Mouse (Mus musculus): ENCODE measurements around the gene Sgpl1. TPM values are rescaled to one million over a fixed set of nuclear protein-coding genes. Genes with fewer than 3 reads are reported as not detected.

Sgpl1 gene
- polyA plus RNA-seq, 1 experiment = 18.7 TPM

DNA sequence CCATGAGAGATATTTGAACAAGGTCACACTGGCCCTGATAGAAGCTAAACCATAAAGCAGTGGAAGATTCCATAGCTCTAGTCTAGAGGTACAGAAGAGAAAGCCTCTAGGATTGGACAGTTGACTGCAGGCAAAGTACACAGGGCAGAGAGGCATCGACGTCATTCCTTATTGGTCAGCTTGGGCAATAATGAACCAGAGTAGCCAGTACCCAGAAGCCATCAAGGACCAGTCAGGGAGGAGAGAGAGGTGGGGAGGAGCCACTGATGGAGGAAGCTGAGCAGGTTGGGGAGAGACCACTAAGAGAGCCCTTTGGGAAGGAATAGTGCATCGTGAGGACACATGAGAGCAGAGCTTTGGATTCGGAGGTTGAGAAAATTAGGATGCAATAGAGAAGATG lies 30.2 kb upstream of the Sgpl1 start:
- 75% methylated on average over 4 of the region's 4 CpGs for WGBS
- TF ChIP-seq CTCF (IDR thresholded peaks at IDR 0.05; ENCODE audit: control insufficient read depth, insufficient read depth, low read length) (no peak), POLR2A (IDR thresholded peaks at IDR 0.05; ENCODE audit: borderline replicate concordance, control insufficient read depth, low read depth, low read length) (no peak)
- Histone ChIP-seq H3K4me3 (replicated peaks; ENCODE audit: control insufficient read depth, low read depth, low read length) (no peak overlapping the region), H3K27ac (ENCODE audit: control insufficient read depth, insufficient read depth, low read depth, low read length, poor library complexity) (no peak overlapping the region), H3K4me1 (ENCODE audit: control insufficient read depth, insufficient read depth, low read length) (peaks cover 1% of the 10 kb centered on the region; the same call in 1 of the 2 replicates)

DNA sequence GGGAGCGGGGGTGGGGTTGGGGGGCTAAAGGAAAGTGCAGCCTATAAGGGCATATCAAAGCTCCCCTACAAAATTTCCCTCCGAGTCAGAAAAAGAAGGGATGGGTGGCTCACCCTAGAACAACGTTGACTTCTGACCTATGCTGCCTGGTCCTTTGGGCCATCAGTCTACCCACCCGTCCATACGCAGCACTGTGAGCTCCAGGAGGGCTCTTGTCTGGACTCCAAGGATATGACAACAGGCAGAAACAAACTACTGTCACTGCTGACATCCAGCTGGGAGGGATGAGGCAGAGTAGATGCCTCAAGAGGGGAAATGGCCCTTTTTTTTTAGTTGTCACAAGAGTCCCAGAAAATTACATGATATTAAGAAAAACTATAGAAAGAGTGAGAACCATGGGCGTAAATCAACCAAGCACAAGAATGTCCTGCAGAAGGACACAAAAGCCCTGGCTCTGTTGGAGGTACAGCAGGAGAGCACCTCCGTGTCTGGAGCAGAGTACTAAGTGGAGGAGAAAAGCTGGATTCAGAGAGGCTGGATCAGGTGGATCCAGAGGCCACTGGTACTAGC lies 28.8 kb upstream of the Sgpl1 start:
- TF ChIP-seq CTCF (IDR thresholded peaks at IDR 0.05; ENCODE audit: control insufficient read depth, insufficient read depth, low read length) (no peak), POLR2A (IDR thresholded peaks at IDR 0.05; ENCODE audit: borderline replicate concordance, control insufficient read depth, low read depth, low read length) (no peak)
- Histone ChIP-seq H3K4me3 (replicated peaks; ENCODE audit: control insufficient read depth, low read depth, low read length) (no peak overlapping the region), H3K27ac (ENCODE audit: control insufficient read depth, insufficient read depth, low read depth, low read length, poor library complexity) (no peak overlapping the region), H3K4me1 (ENCODE audit: control insufficient read depth, insufficient read depth, low read length) (peaks cover 1% of the 10 kb centered on the region; the same call in 1 of the 2 replicates)
- 54% methylated on average over 7 of the region's 7 CpGs for WGBS

DNA sequence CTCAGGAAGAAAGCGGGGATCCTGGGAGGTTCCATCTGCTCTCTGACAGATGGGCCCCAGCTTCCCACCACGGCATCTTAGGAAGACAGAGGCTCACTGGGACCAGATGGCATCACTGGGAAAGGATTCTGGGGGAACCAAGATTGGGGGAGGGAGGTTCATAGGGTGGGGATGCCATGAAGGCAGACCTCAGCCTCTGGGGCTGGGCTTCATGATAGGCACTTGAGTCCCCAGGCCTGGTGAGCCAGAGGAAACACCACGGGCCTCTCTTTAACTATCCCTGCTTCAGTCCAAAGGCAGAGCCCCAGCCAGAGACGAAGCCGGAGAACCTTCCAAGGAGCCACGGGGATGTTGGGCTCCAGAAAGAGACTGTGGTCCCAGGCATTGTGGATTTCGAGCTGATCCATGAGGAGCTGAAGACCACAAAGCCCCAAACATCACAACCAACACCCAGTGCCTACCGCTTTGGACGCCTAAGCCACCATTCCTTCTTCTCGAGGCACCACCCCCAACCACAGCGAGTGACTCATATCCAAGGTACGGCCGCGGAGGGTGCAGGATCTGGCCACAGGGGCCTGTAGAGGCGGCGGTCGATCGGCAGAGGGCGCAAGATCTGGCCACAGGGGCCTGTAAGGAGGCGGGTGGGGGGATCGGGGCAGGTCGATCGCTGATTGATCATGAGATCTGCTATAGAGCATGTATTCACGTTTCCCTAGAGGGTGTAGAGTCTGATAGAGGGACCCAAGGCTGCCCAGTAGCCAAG lies 28.1 kb upstream of the Sgpl1 start:
- TF ChIP-seq POLR2A (IDR thresholded peaks at IDR 0.05; ENCODE audit: borderline replicate concordance, control insufficient read depth, low read depth, low read length) (no peak), CTCF (IDR thresholded peaks at IDR 0.05; ENCODE audit: control insufficient read depth, insufficient read depth, low read length) (peak; percentile 30; the same call in 1 of the 2 replicates)
- Histone ChIP-seq H3K4me1 (ENCODE audit: control insufficient read depth, insufficient read depth, low read length) (peaks cover 1% of the 10 kb centered on the region; the same call in 1 of the 2 replicates), H3K27ac (ENCODE audit: control insufficient read depth, insufficient read depth, low read depth, low read length, poor library complexity) (no peak overlapping the region), H3K4me3 (replicated peaks; ENCODE audit: control insufficient read depth, low read depth, low read length) (no peak overlapping the region)
- WGBS = 14% methylated on average over 24 of the region's 24 CpGs

DNA sequence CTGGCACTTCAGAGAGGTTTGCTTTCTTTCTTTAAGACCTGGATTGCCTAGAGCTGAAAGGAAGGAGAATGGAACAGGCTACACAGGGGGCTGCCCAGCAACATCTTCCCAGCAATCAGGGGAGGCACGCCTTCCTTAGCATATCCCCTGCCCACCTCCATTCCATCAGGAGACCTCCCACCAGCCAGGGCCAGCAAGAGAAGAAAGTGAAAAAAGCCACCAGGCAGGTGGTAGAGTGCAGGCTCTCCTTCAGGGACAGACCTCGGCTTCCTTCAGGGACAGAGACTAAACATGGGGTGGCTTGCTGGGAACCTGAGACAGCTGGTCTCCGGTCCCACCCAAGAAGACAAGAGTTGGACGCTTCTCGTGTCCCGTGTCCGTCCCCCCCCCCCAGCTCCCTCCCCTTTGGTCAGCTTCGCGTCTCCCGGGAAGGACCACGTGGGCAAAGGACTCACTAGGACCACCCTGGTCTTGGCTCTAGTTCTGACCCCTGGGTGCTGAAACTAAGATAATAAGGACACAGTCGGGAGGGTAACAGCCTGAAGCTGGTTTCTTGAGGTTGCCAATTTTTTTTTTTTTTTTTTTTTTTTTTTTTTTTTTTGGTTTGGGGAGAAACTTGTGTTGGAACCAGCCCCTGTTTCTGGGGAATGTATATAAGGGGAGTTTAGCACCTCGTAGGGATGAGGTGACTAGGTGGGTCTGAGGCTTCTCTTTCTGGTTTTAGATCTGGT lies 27.4 kb upstream of the Sgpl1 start:
- H3K4me1 ChIP-seq (ENCODE audit: control insufficient read depth, insufficient read depth, low read length) = peaks cover 1% of the 10 kb centered on the region; the same call in 1 of the 2 replicates
- 51% methylated on average over 13 of the region's 13 CpGs for WGBS
- H3K27ac ChIP-seq (ENCODE audit: control insufficient read depth, insufficient read depth, low read depth, low read length, poor library complexity) = no peak overlapping the region
- H3K4me3 ChIP-seq (replicated peaks; ENCODE audit: control insufficient read depth, low read depth, low read length) = no peak overlapping the region
- no peak for TF ChIP-seq CTCF (IDR thresholded peaks at IDR 0.05; ENCODE audit: control insufficient read depth, insufficient read depth, low read length)
- no peak for TF ChIP-seq POLR2A (IDR thresholded peaks at IDR 0.05; ENCODE audit: borderline replicate concordance, control insufficient read depth, low read depth, low read length)

DNA sequence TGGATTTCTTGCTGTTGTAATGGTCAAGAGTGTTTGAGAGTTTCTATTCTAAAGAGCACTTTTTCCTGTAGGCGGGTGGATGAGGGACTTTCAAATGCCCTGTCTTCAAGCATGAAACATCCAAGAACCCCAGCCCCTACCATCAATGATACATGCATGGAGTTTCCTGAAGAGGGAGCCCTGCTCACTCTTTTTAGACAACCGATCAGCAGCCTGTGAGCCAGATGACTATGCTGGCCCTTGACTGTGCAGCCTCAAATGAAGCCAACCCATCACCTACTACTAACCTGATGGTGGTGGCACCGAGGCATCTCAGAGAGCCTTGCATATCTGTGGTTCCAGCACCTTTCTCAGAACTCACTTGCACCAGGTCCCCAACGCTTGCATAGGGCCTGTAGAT lies 25.0 kb upstream of the Sgpl1 start:
- 62% methylated on average over 4 of the region's 4 CpGs for WGBS
- TF ChIP-seq POLR2A (IDR thresholded peaks at IDR 0.05; ENCODE audit: borderline replicate concordance, control insufficient read depth, low read depth, low read length) (no peak), CTCF (IDR thresholded peaks at IDR 0.05; ENCODE audit: control insufficient read depth, insufficient read depth, low read length) (no peak)
- no peak overlapping the region for H3K27ac ChIP-seq (ENCODE audit: control insufficient read depth, insufficient read depth, low read depth, low read length, poor library complexity)

DNA sequence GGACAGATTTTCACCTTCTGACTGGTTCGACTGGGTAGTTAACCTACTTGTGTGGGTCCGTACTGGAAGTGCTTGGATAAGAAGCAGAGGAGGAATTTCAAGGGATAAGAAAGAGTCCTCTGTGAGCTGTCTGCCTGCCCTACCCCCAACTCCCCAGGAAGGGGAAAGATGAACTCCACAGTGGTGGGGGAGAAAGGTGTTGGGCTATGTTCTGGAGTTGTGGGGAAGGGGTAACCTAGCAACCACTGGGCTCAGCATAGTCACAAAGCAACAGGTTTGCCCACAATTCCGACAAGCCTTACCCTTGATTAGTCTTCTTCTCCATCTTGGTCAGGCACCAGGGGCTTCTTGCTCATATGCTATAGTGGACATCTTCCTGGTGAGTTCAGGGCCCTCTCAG lies 24.2 kb upstream of the Sgpl1 start, which contains the start of gene Tbata:
TSS of gene Tbata (plus strand) at position 301 of the 400 bp plus-strand sequence.
- WGBS = 66% methylated on average over 3 of the region's 3 CpGs
- H3K4me3 ChIP-seq (replicated peaks; ENCODE audit: control insufficient read depth, low read depth, low read length) = no peak within 1 kb of the TSS
- TF ChIP-seq POLR2A (IDR thresholded peaks at IDR 0.05; ENCODE audit: borderline replicate concordance, control insufficient read depth, low read depth, low read length) (no peak), CTCF (IDR thresholded peaks at IDR 0.05; ENCODE audit: control insufficient read depth, insufficient read depth, low read length) (no peak)

More for the DNA sequence above, 25.0 kb upstream of the Sgpl1 start:
- H3K4me3 ChIP-seq (replicated peaks; ENCODE audit: control insufficient read depth, low read depth, low read length) = no peak overlapping the region
- peaks cover 4% of the 10 kb centered on the region; the same call in 1 of the 2 replicates for H3K4me1 ChIP-seq (ENCODE audit: control insufficient read depth, insufficient read depth, low read length)

DNA sequence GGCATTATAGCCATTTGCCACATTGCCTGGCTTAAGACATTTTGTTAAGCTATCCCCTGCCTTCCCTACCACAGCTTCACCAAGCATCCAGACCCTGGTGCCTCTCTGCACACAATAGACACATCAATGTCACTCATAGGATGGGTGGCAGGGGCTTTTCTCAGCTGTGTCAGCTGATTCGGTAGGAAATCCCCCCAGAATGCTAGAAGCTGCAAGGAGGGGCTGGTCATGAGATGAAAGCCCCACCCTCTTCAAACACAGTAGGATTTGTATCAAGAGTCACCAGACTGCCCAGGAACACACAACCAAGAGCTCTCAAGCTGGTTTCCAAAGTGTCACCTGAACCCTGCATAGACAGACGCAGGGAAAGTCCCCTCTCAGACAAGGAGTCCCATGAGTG lies 20.9 kb upstream of the Sgpl1 start:
- H3K4me1 ChIP-seq (ENCODE audit: control insufficient read depth, insufficient read depth, low read length) = peaks cover 3% of the 10 kb centered on the region; the same call in 1 of the 2 replicates
- TF ChIP-seq CTCF (IDR thresholded peaks at IDR 0.05; ENCODE audit: control insufficient read depth, insufficient read depth, low read length) = no peak
- TF ChIP-seq POLR2A (IDR thresholded peaks at IDR 0.05; ENCODE audit: borderline replicate concordance, control insufficient read depth, low read depth, low read length) = no peak
- no peak overlapping the region for H3K4me3 ChIP-seq (replicated peaks; ENCODE audit: control insufficient read depth, low read depth, low read length)
- no peak overlapping the region for H3K27ac ChIP-seq (ENCODE audit: control insufficient read depth, insufficient read depth, low read depth, low read length, poor library complexity)
- 70% methylated on average over 2 of the region's 2 CpGs for WGBS

More for the DNA sequence above, 24.2 kb upstream of the Sgpl1 start, which contains the start of gene Tbata:
- Histone ChIP-seq H3K4me1 (ENCODE audit: control insufficient read depth, insufficient read depth, low read length) (peaks cover 4% of the 10 kb centered on the region; the same call in 1 of the 2 replicates), H3K27ac (ENCODE audit: control insufficient read depth, insufficient read depth, low read depth, low read length, poor library complexity) (no peak within 1 kb of the TSS)

All from bone marrow, adult 2 months (tissue).